Mouse (Mus musculus) cerebellum, adult 8-10 months (tissue): ENCODE measurements around the gene Stxbp2.
A peak's percentile ranks its signal among the peaks of the same experiment; 100 is the strongest.
"Not testable (repeated sequence)": the region's sequence is repeated elsewhere in the genome, so short reads cannot be mapped to it uniquely, and the experiment has no call there.

Experiments used
- DNase-seq: peaks from one replicate; pipeline ENCODE4 v3.0.0; 2022

Stxbp2 gene

GRCm38 (mm10) chr8:3630647-3631477, at the start of gene Stxbp2:
Gene Stxbp2, plus strand, starts transcription at chr8:3630955.
- DNase-seq: peak; percentile 78

GRCm38 (mm10) chr8:3581961-3582360, 48.8 kb upstream of the Stxbp2 start:
- DNase-seq: not testable (repeated sequence)

- no peak for DNase-seq
Observed at GRCm38 (mm10) chr8:3586452-3586851, 44.3 kb upstream of the Stxbp2 start.

- DNase-seq: no peak
Observed at GRCm38 (mm10) chr8:3586993-3587390, 43.8 kb upstream of the Stxbp2 start, which contains the start of gene Camsap3. Gene Camsap3, plus strand, starts transcription at chr8:3587293.

GRCm38 (mm10) chr8:3587391-3588257, 43.1 kb upstream of the Stxbp2 start:
- peak; percentile 71 for DNase-seq

- DNase-seq: no peak
Observed at GRCm38 (mm10) chr8:3588258-3588633, 42.5 kb upstream of the Stxbp2 start.

GRCm38 (mm10) chr8:3593470-3593869, 37.3 kb upstream of the Stxbp2 start:
- no peak for DNase-seq

GRCm38 (mm10) chr8:3594466-3594865, 36.3 kb upstream of the Stxbp2 start:
- DNase-seq: no peak

- no peak for DNase-seq
Observed at GRCm38 (mm10) chr8:3598054-3598453, 32.7 kb upstream of the Stxbp2 start.

GRCm38 (mm10) chr8:3599219-3599618, 31.5 kb upstream of the Stxbp2 start:
- no peak for DNase-seq

GRCm38 (mm10) chr8:3600401-3600800, 30.4 kb upstream of the Stxbp2 start:
- no peak for DNase-seq

- no peak for DNase-seq
Observed at GRCm38 (mm10) chr8:3603439-3603838, 27.3 kb upstream of the Stxbp2 start.

- DNase-seq: no peak
Observed at GRCm38 (mm10) chr8:3606593-3606992, 24.2 kb upstream of the Stxbp2 start.

- no peak for DNase-seq
Observed at GRCm38 (mm10) chr8:3607822-3608221, 22.9 kb upstream of the Stxbp2 start.

- DNase-seq: no peak
Observed at GRCm38 (mm10) chr8:3609046-3609815, 21.5 kb upstream of the Stxbp2 start.

- no peak for DNase-seq
Observed at GRCm38 (mm10) chr8:3609816-3610150, 21.0 kb upstream of the Stxbp2 start.

GRCm38 (mm10) chr8:3621199-3621970, 9.4 kb upstream of the Stxbp2 start, which contains the start of the genes Xab2 and Pet100:
Gene Xab2, minus strand, starts transcription at chr8:3621316.
Gene Pet100, plus strand, starts transcription at chr8:3621548.
- peak; percentile 98 for DNase-seq

- DNase-seq: no peak
Observed at GRCm38 (mm10) chr8:3622119-3622518, 8.6 kb upstream of the Stxbp2 start.

- no peak for DNase-seq
Observed at GRCm38 (mm10) chr8:3625445-3625844, 5.3 kb upstream of the Stxbp2 start, which contains the start of gene Pcp2. Gene Pcp2, minus strand, starts transcription at chr8:3625545.

- no peak for DNase-seq
Observed at GRCm38 (mm10) chr8:3626971-3627370, 3.8 kb upstream of the Stxbp2 start.

- DNase-seq: no peak
Observed at GRCm38 (mm10) chr8:3628014-3628413, 2.7 kb upstream of the Stxbp2 start.

- DNase-seq: no peak
Observed at GRCm38 (mm10) chr8:3631478-3631875, 722 bp downstream of the Stxbp2 start.
